Mouse (Mus musculus) kidney, postnatal 36 days (tissue): ENCODE measurements around the gene Hist1h2ao.
"Not testable (repeated sequence)": the region's sequence is repeated elsewhere in the genome, so short reads cannot be mapped to it uniquely, and the experiment has no call there.

Experiments used
- DNase-seq, 2 experiments: peaks; one replicate each; pipeline ENCODE4 v3.0.0; 2021 to 2022; ENCODE audit warnings: mixed read lengths in 2 of 2

Gene Hist1h2ao

GRCm38 (mm10) chr13:21810073-21810472 lies at the start of gene Hist1h2ao, which contains the start of gene Hist1h2bq:
Hist1h2ao (plus strand) TSS chr13:21810465.
Hist1h2bq (minus strand) TSS chr13:21810197.
- not testable (repeated sequence) for DNase-seq

- peak; percentile 70 to 79 for DNase-seq
Observed at GRCm38 (mm10) chr13:21778814-21779766, 31.2 kb upstream of the Hist1h2ao start.

- peak; percentile 29 to 45 for DNase-seq
Observed at GRCm38 (mm10) chr13:21779767-21780731, 30.2 kb upstream of the Hist1h2ao start, which contains the start of gene Hist1h1b. Hist1h1b (minus strand) TSS chr13:21780625.

GRCm38 (mm10) chr13:21781021-21781555 lies 29.2 kb upstream of the Hist1h2ao start:
- no peak for DNase-seq

- DNase-seq, result no peak
Observed at GRCm38 (mm10) chr13:21781639-21782038, 28.6 kb upstream of the Hist1h2ao start.

- not testable (repeated sequence) for DNase-seq
Observed at GRCm38 (mm10) chr13:21782361-21783254, 27.7 kb upstream of the Hist1h2ao start.

GRCm38 (mm10) chr13:21783255-21783617 lies 27.0 kb upstream of the Hist1h2ao start, which contains the start of gene Hist1h3i:
Hist1h3i (minus strand) TSS chr13:21783370.
- peak; percentile 46 to 73 for DNase-seq

- DNase-seq, result peak in 1 of 2 experiments; percentile 17
Observed at GRCm38 (mm10) chr13:21783734-21784161, 26.5 kb upstream of the Hist1h2ao start.

GRCm38 (mm10) chr13:21784311-21784710 lies 26.0 kb upstream of the Hist1h2ao start:
- DNase-seq, result no peak

GRCm38 (mm10) chr13:21786189-21786898 lies 23.9 kb upstream of the Hist1h2ao start:
- DNase-seq, result no peak

GRCm38 (mm10) chr13:21786899-21787629 lies 23.2 kb upstream of the Hist1h2ao start, which contains the start of the genes Hist1h2an and Hist1h2bp:
Hist1h2an (minus strand) TSS chr13:21787218.
Hist1h2bp (plus strand) TSS chr13:21787461.
- DNase-seq, result peak; percentile 76 to 93

- DNase-seq, result no peak
Observed at GRCm38 (mm10) chr13:21787760-21788593, 22.3 kb upstream of the Hist1h2ao start.

- DNase-seq, result no peak
Observed at GRCm38 (mm10) chr13:21789925-21790324, 20.3 kb upstream of the Hist1h2ao start.

- DNase-seq, result no peak
Observed at GRCm38 (mm10) chr13:21790601-21791283, 19.5 kb upstream of the Hist1h2ao start.

GRCm38 (mm10) chr13:21795584-21795983 lies 14.7 kb upstream of the Hist1h2ao start:
- no peak for DNase-seq

- DNase-seq, result not testable (repeated sequence)
Observed at GRCm38 (mm10) chr13:21797163-21797562, 13.1 kb upstream of the Hist1h2ao start.

GRCm38 (mm10) chr13:21803058-21803457 lies 7.2 kb upstream of the Hist1h2ao start:
- DNase-seq, result not testable (repeated sequence)

GRCm38 (mm10) chr13:21811074-21811473 lies 809 bp downstream of the Hist1h2ao start:
- not testable (repeated sequence) for DNase-seq
